Mouse (Mus musculus): ENCODE measurements at regions not wholly inside any gene's neighbourhood (a gene's known extent, or its start where the extent isn't known, plus 50 kb on each side); places are given as distances from the start of the nearest gene placed in this dataset.

GRCm38 (mm10) chr11:82596801-82597200 lies 167.3 kb downstream of the Cct6b start:
- DNase-seq (ENCODE audit: low spot score) = no peak
- intact Hi-C loops (cut with DNase I) = no loop called here

- DNase-seq (ENCODE audit: low spot score) = no peak
- intact Hi-C loops (cut with DNase I) = no loop called here
Measured at GRCm38 (mm10) chr11:82589761-82590160, 174.4 kb downstream of the Cct6b start.

GRCm38 (mm10) chr11:82588744-82589143 lies 175.4 kb downstream of the Cct6b start:
- no peak for DNase-seq (ENCODE audit: low spot score)
- intact Hi-C loops (cut with DNase I) = no loop called here

GRCm38 (mm10) chr11:82579841-82580415 lies 184.2 kb downstream of the Cct6b start:
- intact Hi-C loops (cut with DNase I) = no loop called here
- no peak for DNase-seq (ENCODE audit: low spot score)

- intact Hi-C loops (cut with DNase I) = no loop called here
- no peak for DNase-seq (ENCODE audit: low spot score)
Measured at GRCm38 (mm10) chr11:82576019-82576418, 187.3 kb downstream of the Tmem132e start.

- intact Hi-C loops (cut with DNase I) = no loop called here
- DNase-seq (ENCODE audit: low spot score) = no peak
Measured at GRCm38 (mm10) chr11:82573126-82573525, 184.4 kb downstream of the Tmem132e start.

- intact Hi-C loops (cut with DNase I) = no loop called here
- no peak for DNase-seq (ENCODE audit: low spot score)
Measured at GRCm38 (mm10) chr11:82571525-82571924, 182.8 kb downstream of the Tmem132e start.

GRCm38 (mm10) chr11:82569819-82570218 lies 181.1 kb downstream of the Tmem132e start:
- no peak for DNase-seq (ENCODE audit: low spot score)
- intact Hi-C loops (cut with DNase I) = no loop called here

- intact Hi-C loops (cut with DNase I) = no loop called here
- no peak for DNase-seq (ENCODE audit: low spot score)
Measured at GRCm38 (mm10) chr11:82568219-82568676, 179.5 kb downstream of the Tmem132e start.

GRCm38 (mm10) chr11:82567014-82567685 lies 178.4 kb downstream of the Tmem132e start:
- intact Hi-C loops (cut with DNase I) = no loop called here

GRCm38 (mm10) chr11:82566092-82566491 lies 177.4 kb downstream of the Tmem132e start:
- intact Hi-C loops (cut with DNase I) = no loop called here
- DNase-seq (ENCODE audit: low spot score) = no peak

More at GRCm38 (mm10) chr11:82567014-82567685, 178.4 kb downstream of the Tmem132e start:
- DNase-seq (ENCODE audit: low spot score) = no peak

- no peak for DNase-seq (ENCODE audit: low spot score)
- intact Hi-C loops (cut with DNase I) = no loop called here
Measured at GRCm38 (mm10) chr11:82564181-82564580, 175.5 kb downstream of the Tmem132e start.

- intact Hi-C loops (cut with DNase I) = no loop called here
- DNase-seq (ENCODE audit: low spot score) = no peak
Measured at GRCm38 (mm10) chr11:82542028-82542427, 153.3 kb downstream of the Tmem132e start.

GRCm38 (mm10) chr11:82541376-82541775 lies 152.7 kb downstream of the Tmem132e start:
- intact Hi-C loops (cut with DNase I) = no loop called here
- no peak for DNase-seq (ENCODE audit: low spot score)

- intact Hi-C loops (cut with DNase I) = no loop called here
- DNase-seq (ENCODE audit: low spot score) = no peak
Measured at GRCm38 (mm10) chr11:82537931-82538330, 149.2 kb downstream of the Tmem132e start.

GRCm38 (mm10) chr11:82523200-82523802 lies 134.6 kb downstream of the Tmem132e start:
- DNase-seq (ENCODE audit: low spot score) = no peak
- intact Hi-C loops (cut with DNase I) = no loop called here

GRCm38 (mm10) chr11:82521383-82521782 lies 132.7 kb downstream of the Tmem132e start:
- DNase-seq (ENCODE audit: low spot score) = no peak
- intact Hi-C loops (cut with DNase I) = no loop called here

GRCm38 (mm10) chr11:82518691-82519090 lies 130.0 kb downstream of the Tmem132e start:
- no peak for DNase-seq (ENCODE audit: low spot score)
- intact Hi-C loops (cut with DNase I) = no loop called here

- no peak for DNase-seq (ENCODE audit: low spot score)
- intact Hi-C loops (cut with DNase I) = no loop called here
Measured at GRCm38 (mm10) chr11:82514526-82515144, 125.9 kb downstream of the Tmem132e start.

GRCm38 (mm10) chr11:82508564-82508963 lies 119.9 kb downstream of the Tmem132e start:
- intact Hi-C loops (cut with DNase I) = no loop called here
- DNase-seq (ENCODE audit: low spot score) = no peak
